ENCODE assay signal across 8 mouse cellular contexts in genomic region chr10:12878661-12879312, GRCm38 (mm10). TPM values are rescaled to one million over a fixed set of nuclear protein-coding genes. Genes with fewer than 3 reads are reported as not detected.
DNase-seq lines count a peak whose midpoint lies in the region; ATAC-seq lines count a peak whose summit lies in the region.

No protein-coding gene starts in this region.

- H3K4me3 ChIP-seq in hindbrain, embryonic 14.5 days (replicated peaks; ENCODE audit: low read length) = no peak overlapping the region

- H3K27ac ChIP-seq in hindbrain, embryonic 14.5 days = no peak overlapping the region

- H3K9me3 ChIP-seq in hindbrain, embryonic 14.5 days (ENCODE audit: control insufficient read depth, low read length) = no peaks in the 10 kb centered on the region

- 4% methylated on average over 14 of the region's 14 CpGs for WGBS in hindbrain, embryonic 14.5 days

- peak overlapping the region; percentile 24; the same call in 1 of the 2 replicates for H3K4me2 ChIP-seq in hindbrain, embryonic 14.5 days (replicated peaks)

- H3K4me1 ChIP-seq in hindbrain, embryonic 14.5 days (replicated peaks; ENCODE audit: control insufficient read depth, insufficient read depth, low read length) = no peaks in the 10 kb centered on the region

- no peak overlapping the region for H3K9ac ChIP-seq in hindbrain, embryonic 14.5 days

- no peaks in the 10 kb centered on the region for H3K27me3 ChIP-seq in hindbrain, embryonic 14.5 days (ENCODE audit: control insufficient read depth, insufficient read depth, low read length)

- 0 out of 2 replicates have a peak, but pooled peaks have one; percentile 24 for ATAC-seq in hindbrain, embryonic 14.5 days (ENCODE audit: low FRiP score)
- ATAC-seq in monocyte, adult 5-6 weeks (replicated peaks; ENCODE audit: insufficient number of reproducible peaks, low FRiP score, low TSS enrichment, poor library complexity, severe bottlenecking) = no peak

- no peaks in the 10 kb centered on the region for H3K36me3 ChIP-seq in hindbrain, embryonic 14.5 days (replicated peaks; ENCODE audit: control insufficient read depth, insufficient read depth)

- peak; percentile 42 for DNase-seq in urinary bladder, postnatal 25 days (ENCODE audit: low spot score)
- no peak for DNase-seq in urinary bladder, postnatal 4 days (ENCODE audit: low spot score in 2 of 2)
- DNase-seq in forelimb bud, embryonic 11.5 days (ENCODE audit: low read depth, low spot score) = peak; percentile 52
- DNase-seq in hindbrain, embryonic 14.5 days (ENCODE audit: low spot score) = no peak
- DNase-seq in retina, embryonic 14.5 days (ENCODE audit: low spot score) = peak; percentile 54
- DNase-seq in thymus, postnatal 36 days = no peak
- DNase-seq in cerebellum, adult 11-12 months = no peak

RNA-seq across cellular contexts. Expression of gene Utrn, which starts 9.6 kb away (rescaled TPM):
- 25.0 and 28.2 TPM in 2 replicates for polyA plus RNA-seq in hindbrain, embryonic 14.5 days (2014; fragmentation: Nextera tagmentation; extraction: Ambion mirVana)
- 61.8 to 169 TPM (median 72.5 TPM) in 3 replicates for total RNA-seq in monocyte, adult 5-6 weeks (2017)

Comparison
In these comparisons a context has a peak if more than half of its experiments do, and no peak if none do; other contexts are left out.
1. DNase-seq: peak in urinary bladder, postnatal 25 days (single experiment), forelimb bud, embryonic 11.5 days (single experiment) and retina, embryonic 14.5 days (single experiment); none in urinary bladder, postnatal 4 days (0 of 2), hindbrain, embryonic 14.5 days (single experiment), thymus, postnatal 36 days (0 of 2) and cerebellum, adult 11-12 months (single experiment).